Mouse (Mus musculus) olfactory bulb, adult 2 months (tissue): ENCODE measurements around the gene Plscr3. TPM values are rescaled to one million over a fixed set of nuclear protein-coding genes. Genes with fewer than 3 reads are reported as not detected.

Experiments used
- H3K27ac ChIP-seq: fragments of 200-500 bp; 2 replicates; pipeline ENCODE4 v1.5.1; 2012; ENCODE audit warnings: low read depth, low read length; ENCODE audit not compliant: insufficient read depth
- H3K4me1 ChIP-seq: fragments of 200-500 bp; 2 replicates; pipeline ENCODE4 v1.6.1; 2012; ENCODE audit warnings: low read length; ENCODE audit not compliant: control insufficient read depth, insufficient read depth
- H3K4me3 ChIP-seq: fragments of 200-500 bp; 2 replicates; pipeline ENCODE4 v1.5.1; 2012; ENCODE audit warnings: mild to moderate bottlenecking, low read depth, low read length, moderate library complexity; ENCODE audit not compliant: insufficient read depth
- CTCF ChIP-seq: fragments of 200-500 bp; IDR thresholded peaks from 2 replicates; pipeline ENCODE4 v1.5.1; 2012; ENCODE audit warnings: low read depth, mild to moderate bottlenecking, low read length, moderate library complexity; ENCODE audit not compliant: insufficient read depth
- POLR2A ChIP-seq: fragments of 200-500 bp; IDR thresholded peaks from 2 replicates; pipeline ENCODE4 v1.6.1; 2012; ENCODE audit warnings: mild to moderate bottlenecking, low read depth, low read length, moderate library complexity; ENCODE audit not compliant: insufficient read depth
- WGBS: fragments of 180-500 bp; shearing (Covaris S2); methylation state at CpG from one replicate; pipeline ENCODE4 v1.1.7; 2018; 5-methylcytosine and 5-hydroxymethylcytosine counted together
- polyA plus RNA-seq: library from polyadenylated mRNA; stranded (reverse); fragments of >200 nt; gene quantifications from 2 replicates; pipeline ENCODE4 v1.2.4, GENCODE M21; 2012; ENCODE audit warnings: low replicate concordance; ENCODE audit not compliant: missing spikeins, insufficient read depth, insufficient read length

The Plscr3 gene
- polyA plus RNA-seq, 1 experiment: not detected

GRCm38 (mm10) chr11:69803786-69804651, 42.2 kb upstream of the Plscr3 start:
- peaks cover 35% of the 10 kb centered on the region for H3K4me1 ChIP-seq
- 2% methylated on average over 60 of the region's 60 CpGs for WGBS
- TF ChIP-seq CTCF (peak; percentile 69), POLR2A (no peak)
- H3K27ac ChIP-seq: no peak overlapping the region; the same call in 1 of the 2 replicates
- H3K4me3 ChIP-seq: peak overlapping the region; percentile 55

- peaks cover 35% of the 10 kb centered on the region for H3K4me1 ChIP-seq
- H3K4me3 ChIP-seq: no peak overlapping the region
- TF ChIP-seq CTCF (no peak), POLR2A (no peak)
- H3K27ac ChIP-seq: no peak overlapping the region
- 28% methylated on average over 12 of the region's 12 CpGs for WGBS
These were observed 41.6 kb upstream of the Plscr3 start for GRCm38 (mm10) chr11:69804652-69804940.

GRCm38 (mm10) chr11:69804972-69805909, 40.9 kb upstream of the Plscr3 start, which contains the start of gene Tmem102:
Gene Tmem102, minus strand, starts transcription at chr11:69805624.
- WGBS: 35% methylated on average over 29 of the region's 29 CpGs
- TF ChIP-seq POLR2A: no peak
- TF ChIP-seq CTCF: no peak
- no peak within 1 kb of the TSS for H3K27ac ChIP-seq
- H3K4me3 ChIP-seq: no peak within 1 kb of the TSS
- H3K4me1 ChIP-seq: peaks cover 31% of the 10 kb centered on the region

GRCm38 (mm10) chr11:69806378-69806777, 39.8 kb upstream of the Plscr3 start:
- no peak overlapping the region for H3K4me3 ChIP-seq
- H3K4me1 ChIP-seq: peaks cover 20% of the 10 kb centered on the region
- no peak overlapping the region for H3K27ac ChIP-seq
- 87% methylated on average over 4 of the region's 4 CpGs for WGBS
- TF ChIP-seq POLR2A (no peak), CTCF (no peak)

- 85% methylated on average over 2 of the region's 2 CpGs for WGBS
- no peak for TF ChIP-seq CTCF
- no peak for TF ChIP-seq POLR2A
- Histone ChIP-seq H3K27ac (no peak overlapping the region), H3K4me1 (peaks cover 12% of the 10 kb centered on the region), H3K4me3 (no peak overlapping the region)
These were observed 38.5 kb upstream of the Plscr3 start for GRCm38 (mm10) chr11:69807641-69808040.

- Histone ChIP-seq H3K4me1 (no peaks in the 10 kb centered on the region), H3K27ac (no peak overlapping the region), H3K4me3 (no peak overlapping the region)
- no peak for TF ChIP-seq POLR2A
- TF ChIP-seq CTCF: no peak
These were observed 35.9 kb upstream of the Plscr3 start for GRCm38 (mm10) chr11:69810280-69810679.

- Histone ChIP-seq H3K4me3 (no peak within 1 kb of the TSS), H3K4me1 (no peaks in the 10 kb centered on the region), H3K27ac (no peak within 1 kb of the TSS)
- WGBS: 63% methylated on average over 10 of the region's 10 CpGs
- TF ChIP-seq CTCF (no peak), POLR2A (no peak)
These were observed 31.0 kb upstream of the Plscr3 start, which contains the start of gene Gm39566 for GRCm38 (mm10) chr11:69815155-69815554. Gene Gm39566, minus strand, starts transcription at chr11:69815298.

GRCm38 (mm10) chr11:69816520-69816919, 29.7 kb upstream of the Plscr3 start:
- H3K4me1 ChIP-seq: no peaks in the 10 kb centered on the region
- 92% methylated on average over 12 of the region's 12 CpGs for WGBS
- no peak for TF ChIP-seq POLR2A
- TF ChIP-seq CTCF: no peak
- H3K4me3 ChIP-seq: no peak overlapping the region
- H3K27ac ChIP-seq: no peak overlapping the region

- 80% methylated on average over 2 of the region's 2 CpGs for WGBS
- no peaks in the 10 kb centered on the region for H3K4me1 ChIP-seq
- H3K27ac ChIP-seq: no peak within 1 kb of the TSS
- no peak within 1 kb of the TSS for H3K4me3 ChIP-seq
- TF ChIP-seq POLR2A (no peak), CTCF (no peak)
These were observed 27.8 kb upstream of the Plscr3 start, which contains the start of gene Spem2 for GRCm38 (mm10) chr11:69818365-69818764. Gene Spem2, minus strand, starts transcription at chr11:69818465.
